Mouse (Mus musculus) C2C12 (cell line): ENCODE measurements around the gene Prkab2.

Source experiments
- CEBPB ChIP-seq: IDR thresholded peaks from one replicate; pipeline ENCODE4 v1.6.1; 2011; ENCODE audit warnings: low read depth, mild to moderate bottlenecking, control low read depth, moderate library complexity
- CTCF ChIP-seq: IDR thresholded peaks from one replicate; pipeline ENCODE4 v1.5.1; 2011; ENCODE audit not compliant: control insufficient read depth, insufficient read depth, insufficient read length
- MAX ChIP-seq: IDR thresholded peaks from one replicate; pipeline ENCODE4 v1.6.1; 2011; ENCODE audit warnings: mild to moderate bottlenecking, control low read depth
- MYOD1 ChIP-seq: IDR thresholded peaks from one replicate; pipeline ENCODE4 v1.6.1; 2011; ENCODE audit warnings: low read depth; ENCODE audit not compliant: control insufficient read depth, insufficient read length
- MYOG ChIP-seq: IDR thresholded peaks from one replicate; pipeline ENCODE4 v1.6.1; 2011; ENCODE audit not compliant: control insufficient read depth, insufficient read length; ENCODE audit errors: extremely low read depth

GRCm38 (mm10) chr3:97609201-97609844 lies 48.7 kb upstream of the Prkab2 start:
- no peak for TF ChIP-seq MAX
- TF ChIP-seq CTCF, result peak; percentile 47
- TF ChIP-seq CEBPB, result no peak
- TF ChIP-seq MYOD1, result no peak
- no peak for TF ChIP-seq MYOG
